Mouse (Mus musculus) stomach, embryonic 14.5 days (tissue): Measurements from ENCODE around the gene Glra3. TPM values are rescaled to one million over a fixed set of nuclear protein-coding genes. Genes with fewer than 3 reads are reported as not detected.

Experiments
- ATAC-seq: fragments of 200-750 bp; cut with Nextera tagmentation; 2 replicates; pipeline ENCODE4 v1.8.0; 2017; ENCODE audit warnings: low read depth, moderate TSS enrichment; ENCODE audit not compliant: insufficient number of reproducible peaks, insufficient read depth, low FRiP score
- H3K27ac ChIP-seq: fragments of 300-500 bp; sonication (generic); 2 replicates; pipeline ENCODE4 v1.5.1; 2014; ENCODE audit warnings: mild to moderate bottlenecking, low read length, moderate library complexity, mixed read lengths
- H3K27me3 ChIP-seq: fragments of 300-500 bp; sonication (generic); 2 replicates; pipeline ENCODE4 v1.6.1; 2014; ENCODE audit warnings: low read length, control low read depth, mixed read lengths; ENCODE audit not compliant: control insufficient read depth, insufficient read depth
- H3K36me3 ChIP-seq: fragments of 300-500 bp; sonication (generic); 2 replicates; pipeline ENCODE4 v1.6.1; 2014; ENCODE audit warnings: mild to moderate bottlenecking, control low read depth, low read length, moderate library complexity, mixed read lengths; ENCODE audit not compliant: control insufficient read depth, insufficient read depth
- H3K4me1 ChIP-seq: fragments of 300-500 bp; sonication (generic); 2 replicates; pipeline ENCODE4 v1.6.1; 2014; ENCODE audit warnings: low read length, control low read depth, mixed read lengths; ENCODE audit not compliant: control insufficient read depth, insufficient read depth
- H3K4me2 ChIP-seq: fragments of 300-500 bp; sonication (generic); replicated peaks from 2 replicates; pipeline ENCODE4 v1.6.1; 2014; ENCODE audit warnings: low read depth, low read length, control low read depth
- H3K4me3 ChIP-seq: fragments of 300-500 bp; sonication (generic); 2 replicates; pipeline ENCODE4 v1.5.1; 2014; ENCODE audit warnings: low read depth, low read length, control low read depth
- H3K9ac ChIP-seq: fragments of 300-500 bp; sonication (generic); replicated peaks from 2 replicates; pipeline ENCODE4 v1.6.1; 2014; ENCODE audit warnings: low read depth, mild to moderate bottlenecking, control low read depth, low read length, moderate library complexity, mixed read lengths
- H3K9me3 ChIP-seq: fragments of 300-500 bp; sonication (generic); 2 replicates; pipeline ENCODE4 v1.6.1; 2016; ENCODE audit warnings: low read depth, low read length, control low read depth; ENCODE audit not compliant: control insufficient read depth
- WGBS: fragments of 180-500 bp; shearing (Covaris S2); extraction: QIAGEN DNeasy Blood & Tissue Kit; methylation state at CpG from one replicate; pipeline ENCODE4 v1.1.7; 2014; 5-methylcytosine and 5-hydroxymethylcytosine counted together
- polyA plus RNA-seq: library from polyadenylated mRNA; unstranded; fragments of >200 nt; fragmentation: Nextera tagmentation; extraction: Ambion mirVana; gene quantifications from 2 replicates; pipeline ENCODE4 v1.2.1, GENCODE M21; 2014

The Glra3 gene
- polyA plus RNA-seq, 1 experiment from 2014 or later = not detected

DNA sequence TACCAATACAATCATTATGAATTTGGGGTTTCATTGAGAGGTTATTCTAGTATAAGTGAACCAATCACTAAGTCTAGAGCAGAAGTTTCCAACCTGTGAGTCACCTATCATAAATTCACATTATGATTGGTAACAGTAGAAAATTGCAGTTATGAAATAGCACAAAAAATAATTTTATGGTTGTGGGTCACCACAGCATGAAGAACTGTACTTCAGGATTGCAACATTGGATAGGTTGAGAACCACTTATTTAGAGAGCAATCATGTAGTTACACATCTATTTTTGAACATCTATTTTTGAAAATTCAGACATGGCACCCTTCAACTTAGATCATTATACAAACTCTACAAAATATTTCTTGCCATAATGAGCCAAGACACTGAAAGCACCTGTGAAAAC is 143.4 kb downstream of the Glra3 start:
- no peak overlapping the region for H3K27ac ChIP-seq
- H3K9me3 ChIP-seq = no peaks in the 10 kb centered on the region
- no peak for ATAC-seq
- no peak overlapping the region for H3K9ac ChIP-seq
- no peak overlapping the region for H3K4me2 ChIP-seq
- H3K27me3 ChIP-seq = no peaks in the 10 kb centered on the region
- no peaks in the 10 kb centered on the region for H3K36me3 ChIP-seq
- no peaks in the 10 kb centered on the region for H3K4me1 ChIP-seq
- no peak overlapping the region for H3K4me3 ChIP-seq

GRCm38 (mm10) chr8:56094385-56094784 is 154.1 kb downstream of the Glra3 start:
- Histone ChIP-seq H3K4me1 (no peaks in the 10 kb centered on the region), H3K9me3 (no peaks in the 10 kb centered on the region), H3K4me3 (no peak overlapping the region), H3K4me2 (no peak overlapping the region), H3K36me3 (no peaks in the 10 kb centered on the region), H3K9ac (no peak overlapping the region), H3K27me3 (no peaks in the 10 kb centered on the region), H3K27ac (no peak overlapping the region)
- ATAC-seq = no peak

DNA sequence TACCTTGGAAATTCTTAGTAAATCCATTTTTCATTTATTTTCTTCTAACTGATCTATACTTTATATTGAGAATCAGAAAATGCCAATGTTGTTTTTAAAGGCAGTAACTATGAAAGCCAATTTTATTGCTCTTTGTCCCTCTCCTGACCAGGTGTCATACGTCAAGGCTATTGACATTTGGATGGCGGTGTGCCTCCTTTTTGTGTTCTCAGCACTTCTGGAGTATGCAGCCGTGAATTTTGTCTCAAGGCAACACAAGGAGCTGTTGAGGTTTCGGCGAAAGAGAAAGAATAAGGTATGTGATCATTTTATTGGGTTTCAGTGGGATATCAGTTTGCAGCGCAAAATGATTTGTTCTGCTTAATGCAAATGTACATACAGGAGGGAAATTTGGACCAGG is 170.0 kb downstream of the Glra3 start:
- no peak for ATAC-seq
- Histone ChIP-seq H3K4me3 (no peak overlapping the region), H3K4me2 (no peak overlapping the region), H3K36me3 (no peaks in the 10 kb centered on the region), H3K9me3 (no peaks in the 10 kb centered on the region), H3K27ac (no peak overlapping the region), H3K27me3 (no peaks in the 10 kb centered on the region), H3K9ac (no peak overlapping the region), H3K4me1 (no peaks in the 10 kb centered on the region)
- 78% methylated on average over 6 of the region's 6 CpGs for WGBS

DNA sequence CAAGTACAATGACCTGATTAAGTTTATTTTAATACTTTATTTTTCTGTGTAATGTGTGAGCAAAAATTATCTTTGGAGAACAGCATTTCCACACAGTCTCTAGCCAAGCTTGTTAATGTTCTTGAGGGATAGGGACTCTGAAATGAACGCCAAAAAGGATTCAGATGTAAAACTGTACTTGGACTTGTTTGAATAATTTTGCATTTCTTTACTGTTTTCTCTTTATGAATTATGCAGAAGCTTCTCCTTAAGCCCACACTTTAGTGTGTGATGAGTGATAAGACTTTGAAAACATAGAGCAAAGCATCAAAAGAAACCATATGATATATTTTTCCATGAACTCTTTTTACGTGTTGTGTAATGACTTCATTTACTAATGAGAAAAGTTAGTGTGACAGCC is 189.1 kb downstream of the Glra3 start:
- H3K4me3 ChIP-seq = no peak overlapping the region
- no peaks in the 10 kb centered on the region for H3K9me3 ChIP-seq
- H3K4me2 ChIP-seq = no peak overlapping the region
- no peaks in the 10 kb centered on the region for H3K27me3 ChIP-seq
- H3K27ac ChIP-seq = no peak overlapping the region
- ATAC-seq = no peak
- H3K36me3 ChIP-seq = no peaks in the 10 kb centered on the region
- 76% methylated on average over 2 of the region's 2 CpGs for WGBS
- H3K4me1 ChIP-seq = no peaks in the 10 kb centered on the region
- H3K9ac ChIP-seq = no peak overlapping the region

- H3K4me1 ChIP-seq = no peaks in the 10 kb centered on the region
- no peak overlapping the region for H3K4me3 ChIP-seq
- no peak for ATAC-seq
- 58% methylated on average over 1 of the region's 1 CpGs for WGBS
- no peaks in the 10 kb centered on the region for H3K9me3 ChIP-seq
- H3K4me2 ChIP-seq = no peak overlapping the region
- H3K9ac ChIP-seq = no peak overlapping the region
- H3K27me3 ChIP-seq = no peaks in the 10 kb centered on the region
- no peaks in the 10 kb centered on the region for H3K36me3 ChIP-seq
- H3K27ac ChIP-seq = no peak overlapping the region
These were observed 210.4 kb downstream of the Glra3 start for GRCm38 (mm10) chr8:56150697-56151096.

GRCm38 (mm10) chr8:56151574-56151973 is 211.3 kb downstream of the Glra3 start:
- Histone ChIP-seq H3K27me3 (no peaks in the 10 kb centered on the region), H3K4me3 (no peak overlapping the region), H3K4me1 (no peaks in the 10 kb centered on the region), H3K9me3 (no peaks in the 10 kb centered on the region), H3K4me2 (no peak overlapping the region), H3K27ac (no peak overlapping the region), H3K36me3 (no peaks in the 10 kb centered on the region), H3K9ac (no peak overlapping the region)
- WGBS = 73% methylated on average over 5 of the region's 5 CpGs
- no peak for ATAC-seq

DNA sequence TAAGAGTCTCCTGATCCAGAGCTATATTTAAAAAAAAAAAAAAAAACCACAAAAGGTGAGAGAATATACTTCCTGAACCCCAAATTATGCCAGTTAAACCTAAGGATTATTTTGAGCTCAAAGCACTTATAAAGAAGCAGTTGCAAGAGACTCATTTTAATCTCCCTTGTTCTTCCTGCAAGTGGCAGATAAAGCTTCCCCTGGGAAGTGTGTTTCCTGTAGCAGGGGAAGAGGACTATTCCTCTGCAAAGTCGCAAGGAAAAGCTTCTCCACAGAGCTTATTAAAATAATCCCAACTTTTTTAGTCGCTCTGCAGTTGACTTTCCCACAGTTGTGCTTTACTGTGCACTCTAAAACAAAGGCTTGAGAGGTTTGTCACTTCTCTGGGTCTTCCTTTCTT is 218.7 kb downstream of the Glra3 start:
- Histone ChIP-seq H3K4me1 (no peaks in the 10 kb centered on the region), H3K4me2 (no peak overlapping the region), H3K27ac (no peak overlapping the region), H3K27me3 (no peaks in the 10 kb centered on the region), H3K4me3 (no peak overlapping the region), H3K9me3 (no peaks in the 10 kb centered on the region), H3K9ac (no peak overlapping the region), H3K36me3 (no peaks in the 10 kb centered on the region)
- 43% methylated on average over 2 of the region's 2 CpGs for WGBS
- no peak for ATAC-seq

Other genes with a start within 250 kb of the Glra3 start
- not detected in 2 replicates for gene Adam29, start 33.5 kb upstream of the Glra3 start, polyA plus RNA-seq